Mouse (Mus musculus) testis, adult 2 months (tissue): ENCODE measurements at regions not wholly inside any gene's neighbourhood (a gene's known extent, or its start where the extent isn't known, plus 50 kb on each side); places are given as distances from the start of the nearest gene placed in this dataset.

Experiments
- CTCF ChIP-seq: fragments of 200-500 bp; IDR thresholded peaks from 2 replicates; pipeline ENCODE4 v1.5.1; 2012; ENCODE audit warnings: low read depth, mild to moderate bottlenecking, inconsistent platforms, low read length, moderate library complexity; ENCODE audit not compliant: control insufficient read depth, insufficient read depth, insufficient replicate concordance
- POLR2A ChIP-seq: fragments of 200-500 bp; IDR thresholded peaks from 2 replicates; pipeline ENCODE4 v1.6.1; 2012; ENCODE audit warnings: low read depth, mild to moderate bottlenecking, inconsistent platforms, low read length, moderate library complexity; ENCODE audit not compliant: control insufficient read depth

- no peak for TF ChIP-seq POLR2A
- no peak for TF ChIP-seq CTCF
These were observed 69.8 kb downstream of the Smim20 start for GRCm38 (mm10) chr5:53336704-53337103.
